Mouse (Mus musculus): ENCODE results near the gene Bmp8b. TPM values are rescaled to one million over a fixed set of nuclear protein-coding genes. Genes with fewer than 3 reads are reported as not detected.
A peak's percentile ranks its signal among the peaks of the same experiment; 100 is the strongest.
"Not testable (repeated sequence)": the region's sequence is repeated elsewhere in the genome, so short reads cannot be mapped to it uniquely, and the experiment has no call there.

The Bmp8b gene
- polyA plus RNA-seq, 1 experiment, result 1.3 TPM

- not testable (repeated sequence) for DNase-seq (ENCODE audit: low spot score)
These were observed 6.5 kb downstream of the Bmp8b start for GRCm38 (mm10) chr4:123111275-123111983.

GRCm38 (mm10) chr4:123112216-123112764 is 7.3 kb downstream of the Bmp8b start:
- no peak for DNase-seq (ENCODE audit: low spot score)

- not testable (repeated sequence) for DNase-seq (ENCODE audit: low spot score)
These were observed 9.7 kb downstream of the Bmp8b start for GRCm38 (mm10) chr4:123114651-123115050.

GRCm38 (mm10) chr4:123116011-123116410 is 11.0 kb downstream of the Bmp8b start, which contains the start of gene Oxct2b:
Gene Oxct2b (plus strand): TSS chr4:123116266.
- no peak for DNase-seq (ENCODE audit: low spot score)

DNA sequence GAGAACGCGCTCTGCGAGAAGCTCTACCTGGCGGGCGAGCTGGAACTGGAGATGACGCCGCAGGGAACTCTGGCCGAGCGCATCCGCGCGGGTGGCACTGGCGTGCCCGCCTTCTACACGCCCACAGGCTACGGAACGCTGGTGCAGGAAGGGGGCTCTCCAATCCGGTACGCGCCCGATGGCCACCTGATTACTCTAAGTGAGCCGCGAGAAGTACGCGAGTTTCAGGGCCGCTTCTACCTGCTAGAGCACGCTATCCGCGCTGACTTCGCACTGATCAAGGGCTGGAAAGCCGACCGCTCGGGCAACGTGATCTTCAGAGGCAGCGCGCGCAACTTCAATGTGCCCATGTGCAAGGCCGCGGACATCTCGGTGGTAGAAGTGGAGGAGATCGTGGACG is 11.7 kb downstream of the Bmp8b start:
- DNase-seq (ENCODE audit: low spot score), result not testable (repeated sequence)

- DNase-seq (ENCODE audit: low spot score), result no peak
These were observed 16.3 kb downstream of the Bmp8b start for GRCm38 (mm10) chr4:123121286-123121685.

- no peak for DNase-seq (ENCODE audit: low spot score)
These were observed 21.7 kb downstream of the Bmp8b start for GRCm38 (mm10) chr4:123126626-123127025.

GRCm38 (mm10) chr4:123127051-123127450 is 22.1 kb downstream of the Bmp8b start:
- no peak for DNase-seq (ENCODE audit: low spot score)

DNA sequence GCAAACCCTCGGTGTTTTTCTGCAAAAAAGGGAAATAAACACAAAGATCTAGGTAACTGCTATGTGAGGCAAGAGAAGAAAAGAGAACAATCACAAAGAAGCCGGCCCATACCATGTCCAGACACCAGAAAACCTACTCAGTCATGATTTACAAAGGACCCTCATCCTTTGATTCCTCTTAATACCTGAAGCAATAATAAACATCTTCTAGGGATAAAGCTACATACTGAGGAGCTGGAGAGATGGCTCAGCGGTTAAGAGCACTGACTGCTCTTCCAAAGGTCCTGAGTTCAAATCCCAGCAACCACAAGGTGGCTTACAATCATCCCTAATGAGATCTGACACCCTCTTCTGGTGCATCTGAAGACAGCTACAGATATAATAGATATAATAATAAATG is 32.6 kb downstream of the Bmp8b start:
- no peak for DNase-seq (ENCODE audit: low spot score)

- peak; percentile 61 for DNase-seq (ENCODE audit: low spot score)
These were observed 34.7 kb downstream of the Bmp8b start, which contains the start of gene Ppie for GRCm38 (mm10) chr4:123139513-123140154. Gene Ppie (minus strand): TSS chr4:123139951.

GRCm38 (mm10) chr4:123147446-123148150 is 42.6 kb downstream of the Bmp8b start:
- no peak for DNase-seq (ENCODE audit: low spot score)

DNA sequence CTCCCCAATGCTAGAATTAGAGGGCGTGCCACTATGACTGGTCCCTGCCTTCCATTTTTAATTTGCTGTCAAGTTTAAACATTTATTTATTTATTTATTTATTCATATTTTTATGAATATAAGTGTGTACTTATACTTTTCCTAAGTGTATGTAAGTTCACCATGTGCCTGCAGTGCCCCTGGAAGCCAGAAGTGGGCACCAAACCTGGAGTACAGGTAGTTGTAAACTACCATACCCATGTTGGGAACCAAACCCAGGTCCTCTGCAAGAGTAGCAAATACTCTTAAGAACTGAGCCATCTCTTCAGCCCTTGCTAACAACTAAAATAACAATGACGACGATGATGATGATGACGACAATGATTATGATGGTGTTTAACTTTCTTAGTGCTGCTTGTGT is 47.0 kb downstream of the Bmp8b start:
- no peak for DNase-seq (ENCODE audit: low spot score)

- DNase-seq (ENCODE audit: low spot score), result no peak
These were observed 48.0 kb downstream of the Bmp8b start for GRCm38 (mm10) chr4:123152976-123153375.

- DNase-seq (ENCODE audit: low spot score), result no peak
These were observed 50.0 kb downstream of the Bmp8b start for GRCm38 (mm10) chr4:123155004-123155403.

GRCm38 (mm10) chr4:123155427-123155826 is 50.5 kb downstream of the Bmp8b start:
- no peak for DNase-seq (ENCODE audit: low spot score)

- no peak for DNase-seq (ENCODE audit: low spot score)
These were observed 50.9 kb downstream of the Bmp8b start for GRCm38 (mm10) chr4:123155840-123156239.

DNA sequence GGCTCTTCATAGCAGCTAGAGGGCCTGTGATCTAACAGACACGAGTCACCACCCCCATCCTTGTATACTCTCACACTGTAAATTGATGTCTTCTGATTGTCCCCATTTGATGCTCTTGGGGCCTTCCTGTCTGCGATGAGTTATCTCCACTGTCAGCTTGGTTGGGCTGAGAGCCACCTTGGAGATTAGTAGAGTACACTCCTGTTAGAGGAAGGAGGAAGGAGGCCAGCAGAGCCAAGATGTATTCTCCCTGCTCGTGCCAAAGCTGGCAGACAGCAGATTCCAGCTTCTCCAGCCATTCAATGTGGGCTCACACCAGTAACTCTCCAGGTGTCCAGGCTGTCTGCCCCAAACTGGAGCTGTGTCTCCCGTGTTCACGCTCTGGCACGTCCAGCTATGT is 55.6 kb downstream of the Bmp8b start:
- DNase-seq (ENCODE audit: low spot score), result no peak

DNA sequence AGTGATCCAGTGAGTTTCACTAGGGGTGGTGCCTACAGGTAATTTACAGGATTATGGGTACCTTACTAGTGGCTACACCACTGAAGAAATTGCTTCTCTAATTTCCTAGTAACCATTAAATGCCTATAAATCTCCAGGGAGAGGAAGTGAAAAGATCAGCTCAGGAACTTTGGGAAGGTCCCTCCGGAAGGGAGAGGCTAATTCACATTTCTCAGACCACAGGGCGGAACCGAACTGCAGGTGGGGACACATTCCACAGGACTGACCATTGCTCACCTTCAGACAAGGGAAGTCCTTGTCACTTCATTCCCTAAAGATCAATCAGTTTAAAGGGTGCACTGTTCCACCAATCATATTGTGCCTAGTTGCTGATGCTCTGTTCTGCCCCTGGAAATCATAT is 56.3 kb downstream of the Bmp8b start:
- not testable (repeated sequence) for DNase-seq (ENCODE audit: low spot score)

GRCm38 (mm10) chr4:123162305-123162917 is 57.4 kb downstream of the Bmp8b start:
- DNase-seq (ENCODE audit: low spot score), result no peak

DNA sequence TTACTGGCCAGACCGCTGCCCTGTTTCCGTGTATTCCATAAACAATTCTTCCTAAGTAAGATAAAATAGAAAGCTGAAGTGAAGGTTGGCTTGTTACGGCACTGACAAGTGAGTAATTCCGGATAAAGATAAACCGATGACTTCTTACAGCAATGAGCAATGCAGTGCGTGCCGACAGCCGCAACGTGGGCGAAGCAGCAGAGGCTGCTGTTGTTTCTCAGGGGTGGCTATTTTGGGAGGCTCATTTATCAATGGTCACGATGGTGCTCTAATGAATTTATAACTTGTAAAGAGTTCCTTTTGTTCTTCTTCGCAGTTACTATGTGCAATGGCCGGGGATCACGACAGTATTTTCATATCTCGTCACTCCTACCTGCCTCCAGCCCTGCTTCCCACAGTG is 59.2 kb downstream of the Bmp8b start:
- no peak for DNase-seq (ENCODE audit: low spot score)

- no peak for DNase-seq (ENCODE audit: low spot score)
These were observed 66.8 kb downstream of the Bmp8b start for GRCm38 (mm10) chr4:123171811-123172210.
